Mouse (Mus musculus) gastrocnemius, postnatal 25 days (tissue): ENCODE measurements around the gene Rfx8. TPM values are rescaled to one million over a fixed set of nuclear protein-coding genes. Genes with fewer than 3 reads are reported as not detected.
"Not testable (repeated sequence)": the region's sequence is repeated elsewhere in the genome, so short reads cannot be mapped to it uniquely, and the experiment has no call there.

ENCODE experiments used
- DNase-seq: peaks from one replicate; pipeline ENCODE4 v3.0.0; 2022
- total RNA-seq, 2 experiments: library from RNA; stranded (reverse); gene quantifications; 1 replicate in 1 of 2; 2 replicates in 1 of 2; pipeline ENCODE4 v1.2.3; 2021

Rfx8 gene
- total RNA-seq, 2 experiments from 2014 or later: 0.18 TPM; not detected in 1

GRCm38 (mm10) chr1:39691974-39692373 lies 28.8 kb downstream of the Rfx8 start:
- no peak for DNase-seq

DNA sequence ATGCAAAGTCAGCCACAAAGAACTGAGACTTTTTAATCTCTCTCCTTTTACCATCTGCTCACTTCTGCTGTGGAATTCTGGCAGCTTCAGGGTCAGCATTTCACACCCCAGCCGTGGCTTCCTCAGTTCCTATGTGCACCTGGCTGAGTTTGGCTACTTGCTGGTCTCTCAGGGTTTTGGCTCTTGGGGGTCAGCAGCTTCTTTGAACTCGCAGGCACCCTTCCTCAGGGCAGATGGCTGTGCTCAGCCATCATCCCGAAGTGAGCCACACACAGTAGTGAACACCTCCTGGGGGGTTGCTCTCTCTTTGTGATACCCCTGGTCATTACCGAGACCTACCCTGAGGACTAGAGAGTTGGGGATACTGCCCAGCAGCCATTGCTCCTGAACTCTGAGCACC lies 29.7 kb downstream of the Rfx8 start:
- no peak for DNase-seq

DNA sequence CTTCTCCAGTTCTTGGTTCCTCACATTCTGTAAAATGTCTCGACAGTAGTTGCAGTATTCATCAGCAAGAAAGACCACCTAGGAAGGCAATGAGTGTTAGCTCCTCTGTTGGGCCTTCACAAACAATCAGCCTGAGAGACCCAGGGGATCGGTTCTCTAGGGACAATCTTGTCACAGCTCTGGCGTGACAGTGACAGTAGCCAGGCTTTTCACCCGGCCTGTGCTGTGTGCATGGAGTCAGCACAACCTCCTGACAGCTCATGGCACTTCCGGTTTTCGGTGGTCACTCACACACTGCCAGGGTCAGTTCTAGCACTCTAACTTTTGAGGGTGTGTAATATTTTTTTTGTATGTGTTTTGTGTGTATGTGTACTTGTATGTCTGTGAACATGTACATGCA lies 32.2 kb downstream of the Rfx8 start:
- DNase-seq: no peak

- DNase-seq: no peak
Observed at GRCm38 (mm10) chr1:39687279-39687678, 33.5 kb downstream of the Rfx8 start.

- peak; percentile 52 for DNase-seq
Observed at GRCm38 (mm10) chr1:39685841-39686240, 35.0 kb downstream of the Rfx8 start.

DNA sequence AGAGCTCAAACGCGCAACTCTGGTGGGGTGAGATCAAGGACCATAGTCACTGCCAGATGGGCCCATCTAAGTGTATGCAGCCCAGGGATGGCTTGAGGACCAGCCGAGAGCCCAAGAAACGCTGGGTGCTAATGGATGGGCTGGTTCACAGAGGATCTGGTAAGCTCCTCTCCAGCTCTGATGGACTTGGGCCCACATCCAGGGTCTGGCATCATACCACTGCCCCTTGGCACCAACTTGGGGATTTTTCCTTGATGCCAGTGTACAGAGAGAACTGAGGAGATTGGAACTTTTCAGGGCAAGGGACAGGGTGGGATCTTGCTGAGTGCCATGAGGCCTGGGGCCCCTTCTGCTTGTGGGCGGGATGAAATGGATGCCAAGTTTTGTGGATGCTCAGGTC lies 39.2 kb downstream of the Rfx8 start:
- no peak for DNase-seq

GRCm38 (mm10) chr1:39680546-39680945 lies 40.3 kb downstream of the Rfx8 start:
- DNase-seq: no peak

- DNase-seq: no peak
Observed at GRCm38 (mm10) chr1:39678883-39679282, 41.9 kb downstream of the Rfx8 start.

DNA sequence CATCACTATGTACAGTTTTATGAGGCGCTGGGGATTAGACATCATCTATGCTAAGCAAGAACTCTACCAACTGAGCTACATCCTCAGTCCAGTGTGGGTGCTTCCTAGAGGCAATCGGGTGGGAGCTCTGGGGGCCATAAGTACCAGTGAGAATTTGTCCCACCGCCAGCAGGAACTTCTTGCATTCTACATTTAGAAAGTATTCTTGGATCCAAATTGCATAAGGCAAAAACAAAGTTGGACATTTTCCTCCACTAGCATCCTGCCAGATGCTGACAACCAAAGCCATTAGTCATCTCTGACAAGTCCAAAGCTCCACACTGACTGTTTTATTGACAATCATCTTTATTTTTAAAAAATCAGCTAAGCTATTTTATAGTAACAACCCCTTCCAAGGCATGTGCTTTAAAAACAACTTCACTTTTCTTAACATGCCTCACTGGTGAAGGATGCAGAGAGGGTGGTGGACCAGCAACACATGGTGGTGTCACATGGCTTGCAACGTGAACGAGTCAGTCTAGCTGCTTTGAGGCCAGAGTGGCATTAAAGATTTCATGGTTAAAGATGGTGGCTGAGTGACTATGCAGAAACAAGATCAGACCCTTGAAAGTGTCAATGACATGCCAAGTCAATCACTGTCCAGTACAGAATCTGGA lies 44.4 kb downstream of the Rfx8 start:
- DNase-seq: no peak

DNA sequence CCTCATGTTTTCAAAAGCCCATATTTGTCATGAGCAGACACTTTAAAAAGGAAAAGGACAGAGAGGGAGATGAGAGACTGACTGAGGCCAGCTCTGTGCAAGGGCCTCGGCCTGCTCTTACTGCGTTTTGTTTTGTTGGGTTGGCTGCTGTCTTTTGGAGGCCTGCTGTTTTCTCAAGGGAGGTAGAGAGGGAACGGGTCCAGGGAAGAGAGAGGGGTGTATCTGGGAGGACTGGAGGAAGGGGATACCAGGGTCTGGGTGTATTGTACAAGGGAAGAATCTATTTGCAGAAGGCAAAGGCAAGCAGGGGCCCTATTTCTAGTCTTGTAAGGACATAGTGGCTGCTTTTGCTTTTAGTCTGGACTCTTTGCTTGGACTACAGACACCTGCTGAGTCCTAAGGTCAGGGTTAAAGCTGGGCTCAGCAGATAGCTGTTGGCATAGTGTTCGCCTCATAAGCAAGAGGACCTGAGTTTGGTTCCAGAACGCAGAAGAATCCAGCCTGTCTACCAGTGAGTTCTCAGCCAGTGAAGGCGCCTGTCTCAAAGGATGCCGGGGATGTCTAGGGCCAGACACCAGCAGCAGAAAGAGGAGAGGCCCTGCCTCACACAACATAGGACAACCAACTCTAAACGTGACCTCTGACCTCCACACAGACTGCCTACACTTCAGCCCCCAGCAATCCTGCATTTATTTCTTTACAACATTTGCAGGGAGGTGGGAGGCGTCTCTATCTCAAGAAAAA lies 48.3 kb downstream of the Rfx8 start:
- DNase-seq: no peak

DNA sequence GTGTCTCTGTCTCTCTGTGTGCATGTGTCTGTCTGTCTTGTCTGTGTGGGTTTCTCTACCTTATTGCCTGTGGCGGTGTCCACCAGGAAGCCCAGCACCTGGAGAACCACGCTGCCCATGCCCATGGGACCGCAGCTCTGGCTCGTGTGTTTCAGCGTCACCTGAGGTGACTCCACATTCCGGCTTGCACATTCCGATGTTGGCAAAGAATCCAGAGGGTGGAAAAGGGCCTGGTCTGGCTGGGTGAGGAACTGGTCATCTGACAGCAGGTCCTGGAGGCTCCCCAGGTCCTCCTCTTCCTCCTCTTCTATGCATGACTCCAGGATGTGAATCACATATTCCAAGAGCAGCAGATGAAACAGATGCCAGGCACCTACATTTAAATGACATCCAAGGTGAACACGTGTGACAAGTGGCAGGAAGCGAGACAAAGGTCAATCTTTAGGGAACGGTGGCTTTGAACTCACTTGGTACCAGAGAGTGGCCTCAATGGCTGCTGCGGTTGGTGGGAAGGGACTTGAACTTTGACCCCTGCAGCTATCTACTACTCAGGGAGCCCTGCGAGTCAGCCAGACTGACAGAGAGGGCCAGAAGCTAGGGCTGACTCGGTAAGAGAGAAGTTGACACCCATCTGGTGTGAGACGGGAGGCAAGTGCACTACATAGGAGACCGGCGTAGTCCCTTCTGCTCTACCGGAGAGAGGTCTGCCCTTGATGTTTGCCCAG lies 50.4 kb downstream of the Rfx8 start:
- DNase-seq: no peak

GRCm38 (mm10) chr1:39666751-39667252 lies 54.0 kb downstream of the Rfx8 start:
- DNase-seq: no peak

DNA sequence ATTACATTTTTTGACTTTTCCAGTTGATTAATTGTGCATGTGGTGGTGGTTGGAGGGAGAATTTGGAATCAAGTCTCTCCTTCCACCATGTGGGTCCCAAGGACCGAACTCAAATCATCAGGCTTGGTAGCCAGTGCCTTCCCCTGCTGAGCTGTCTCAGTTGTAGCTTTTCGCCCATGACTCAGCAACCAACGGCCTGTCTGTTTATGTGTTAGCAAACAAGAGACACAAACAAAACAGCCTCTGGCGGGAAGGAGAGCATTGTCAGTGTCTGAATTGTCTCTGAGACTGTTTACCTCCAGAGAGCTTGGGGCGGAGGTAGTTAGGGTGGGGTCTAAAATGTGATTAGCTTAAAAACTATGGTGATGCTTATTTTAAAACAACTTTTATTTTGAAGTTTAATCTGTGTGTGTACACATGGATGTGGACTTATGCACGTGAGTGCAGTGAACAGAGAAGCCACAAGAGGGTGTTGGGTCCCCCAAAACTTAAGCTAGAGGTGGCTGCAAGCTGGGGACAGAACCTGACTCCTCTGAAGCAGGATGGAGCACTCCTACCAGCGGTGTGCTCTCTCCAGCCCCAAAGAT lies 56.7 kb downstream of the Rfx8 start:
- DNase-seq: no peak

DNA sequence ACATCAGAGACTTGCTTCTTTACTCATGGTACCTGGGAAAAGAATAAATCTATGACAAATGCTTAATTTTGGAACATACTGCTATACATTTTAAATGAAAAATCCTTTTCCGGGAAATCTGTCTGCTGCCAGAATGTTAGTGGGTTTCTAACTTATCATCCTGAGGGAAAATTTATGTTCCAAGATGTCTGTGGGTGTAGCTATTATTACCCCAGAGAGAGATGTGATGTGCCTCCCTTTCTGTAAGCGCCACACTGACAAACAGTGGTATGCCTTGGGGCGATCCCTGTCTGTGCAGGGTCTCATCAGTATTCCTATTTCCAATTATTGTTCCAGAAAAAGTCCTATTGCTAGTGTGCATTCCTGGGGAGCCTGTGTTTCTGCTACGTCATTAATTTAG lies 57.7 kb downstream of the Rfx8 start:
- DNase-seq: no peak

DNA sequence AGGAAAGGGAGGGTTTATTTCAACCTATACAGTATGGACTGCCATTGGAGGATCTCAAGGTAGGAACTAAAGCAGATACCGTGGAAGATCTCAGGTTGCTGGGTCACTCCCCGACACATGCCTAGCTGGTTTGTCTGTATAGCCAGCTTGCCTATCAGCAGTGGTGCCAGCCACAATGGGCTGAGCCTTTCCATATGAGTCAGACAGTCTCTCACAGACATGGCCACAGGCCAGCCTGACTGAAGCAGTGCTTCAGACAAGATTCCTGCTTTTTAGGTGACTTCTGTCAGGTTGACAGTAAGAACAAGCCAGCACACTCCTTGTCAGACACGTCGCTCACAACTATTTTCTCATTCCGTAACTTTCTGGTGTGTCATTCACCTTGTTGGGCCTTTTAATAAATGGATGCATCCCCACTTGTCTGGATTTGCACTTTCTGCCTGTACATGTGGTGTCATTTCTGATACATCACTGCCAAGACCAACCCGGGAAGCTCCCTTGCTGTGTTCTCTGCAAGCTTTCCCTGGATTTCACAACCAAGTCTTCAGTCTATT lies 63.7 kb downstream of the Rfx8 start:
- DNase-seq: no peak

DNA sequence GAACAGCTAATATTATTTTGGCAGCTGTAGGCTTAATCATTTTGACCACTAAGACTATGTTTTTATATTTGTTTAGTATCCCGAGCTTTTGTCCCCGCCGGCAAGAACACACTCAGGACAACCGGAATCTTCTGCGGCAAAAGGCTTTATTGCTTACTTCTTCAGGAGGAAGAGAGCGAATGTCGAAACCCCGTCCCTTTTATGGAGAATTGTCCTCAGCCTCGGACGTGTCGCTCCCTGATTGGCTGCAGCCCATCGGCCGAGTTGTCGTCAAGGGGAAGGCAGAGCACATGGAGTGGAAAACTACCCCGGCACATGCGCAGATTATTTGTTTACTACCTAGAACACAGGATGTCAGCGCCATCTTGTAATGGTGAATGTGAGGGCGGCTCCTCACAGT lies 65.9 kb downstream of the Rfx8 start:
- DNase-seq: not testable (repeated sequence)

DNA sequence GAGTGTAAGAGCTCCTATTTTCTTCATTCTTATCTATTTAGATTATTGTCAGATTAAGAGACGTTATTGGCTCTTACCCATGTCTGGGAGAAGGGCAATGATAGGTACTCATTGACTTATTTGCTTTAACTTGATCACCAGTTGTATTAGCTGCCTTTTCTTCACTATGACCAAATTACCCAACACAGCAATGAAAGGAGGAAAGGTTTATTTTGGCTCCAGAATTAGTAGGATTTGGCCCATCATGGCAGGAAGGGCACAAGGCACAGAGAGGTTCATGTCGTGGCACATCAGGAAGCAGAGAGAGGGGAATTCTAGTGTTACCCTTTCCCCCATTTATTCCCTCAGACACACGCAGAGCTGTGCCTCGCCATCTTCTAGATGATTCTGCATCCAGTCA lies 67.8 kb downstream of the Rfx8 start:
- no peak for DNase-seq

DNA sequence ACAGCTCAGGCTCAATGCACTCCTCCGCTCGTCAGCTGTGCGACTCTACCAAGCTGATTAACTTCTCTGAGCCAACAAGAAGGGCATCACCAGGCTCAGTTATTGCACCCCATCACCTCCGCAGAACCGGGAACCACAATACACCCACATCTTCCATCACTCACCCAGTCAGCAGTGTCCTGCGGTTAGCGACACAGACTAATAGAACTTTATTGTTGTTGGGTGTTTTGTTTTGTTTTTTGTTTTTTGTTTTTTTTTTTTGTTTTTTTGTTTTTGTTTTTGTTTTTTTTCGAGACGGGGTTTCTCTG lies 69.6 kb downstream of the Rfx8 start, which contains the start of gene Creg2:
Creg2 (minus strand) TSS at position 234 of the 308 bp plus-strand sequence.
- no peak for DNase-seq

GRCm38 (mm10) chr1:39650435-39651240 lies 70.2 kb downstream of the Rfx8 start:
- peak; percentile 40 for DNase-seq

- DNase-seq: no peak
Observed at GRCm38 (mm10) chr1:39649691-39650434, 70.9 kb downstream of the Rfx8 start.

- DNase-seq: no peak
Observed at GRCm38 (mm10) chr1:39648584-39648983, 72.2 kb downstream of the Rfx8 start.
